Mouse (Mus musculus) thymus, adult 2 months (tissue): ENCODE data around the gene Arhgef28. TPM values are rescaled to one million over a fixed set of nuclear protein-coding genes. Genes with fewer than 3 reads are reported as not detected.
A peak's percentile ranks its signal among the peaks of the same experiment; 100 is the strongest.
"Not testable (repeated sequence)": the region's sequence is repeated elsewhere in the genome, so short reads cannot be mapped to it uniquely, and the experiment has no call there.

ENCODE experiments used
- DNase-seq: peaks from one replicate; pipeline ENCODE4 v3.0.0; 2021
- H3K27ac ChIP-seq: fragments of 200-500 bp; 2 replicates; pipeline ENCODE4 v1.5.1; 2012; ENCODE audit warnings: low read length, control low read depth; ENCODE audit not compliant: control insufficient read depth, insufficient read depth
- H3K27me3 ChIP-seq: fragments of 200-500 bp; 2 replicates; pipeline ENCODE4 v1.6.1; 2012; ENCODE audit warnings: mild to moderate bottlenecking, low read length, moderate library complexity, mixed read lengths; ENCODE audit not compliant: control insufficient read depth, insufficient read depth
- H3K36me3 ChIP-seq: fragments of 200-500 bp; 2 replicates; pipeline ENCODE4 v1.6.1; 2012; ENCODE audit warnings: mild to moderate bottlenecking, low read length, moderate library complexity; ENCODE audit not compliant: control insufficient read depth, insufficient read depth
- H3K4me1 ChIP-seq: fragments of 200-500 bp; replicated peaks from 2 replicates; pipeline ENCODE4 v1.6.1; 2012; ENCODE audit warnings: low read length; ENCODE audit not compliant: control insufficient read depth, insufficient read depth
- H3K4me3 ChIP-seq: fragments of 200-500 bp; 2 replicates; pipeline ENCODE4 v1.5.1; 2012; ENCODE audit warnings: mild to moderate bottlenecking, low read length, control low read depth, moderate library complexity; ENCODE audit not compliant: control insufficient read depth, insufficient read depth
- CTCF ChIP-seq: fragments of 200-500 bp; IDR thresholded peaks from 2 replicates; pipeline ENCODE4 v1.5.1; 2012; ENCODE audit warnings: mild to moderate bottlenecking, control low read depth, low read length, moderate library complexity, borderline replicate concordance; ENCODE audit not compliant: control insufficient read depth, poor library complexity, insufficient read depth; ENCODE audit errors: extremely low read depth
- POLR2A ChIP-seq: fragments of 200-500 bp; IDR thresholded peaks from 2 replicates; pipeline ENCODE4 v1.6.1; 2012; ENCODE audit warnings: mild to moderate bottlenecking, low read length, control low read depth, moderate library complexity; ENCODE audit not compliant: control insufficient read depth, poor library complexity, insufficient read depth; ENCODE audit errors: extremely low read depth
- WGBS: fragments of 180-500 bp; shearing (Covaris S2); methylation state at CpG from one replicate; pipeline ENCODE4 v1.1.7; 2018; 5-methylcytosine and 5-hydroxymethylcytosine counted together
- polyA plus RNA-seq: library from polyadenylated mRNA; depleted of rRNA; stranded (reverse); fragments of >200 nt; gene quantifications from 2 replicates; pipeline ENCODE4 v1.2.3, GENCODE M21; 2012

Arhgef28 gene
- polyA plus RNA-seq, 1 experiment, result 2.0 TPM

DNA sequence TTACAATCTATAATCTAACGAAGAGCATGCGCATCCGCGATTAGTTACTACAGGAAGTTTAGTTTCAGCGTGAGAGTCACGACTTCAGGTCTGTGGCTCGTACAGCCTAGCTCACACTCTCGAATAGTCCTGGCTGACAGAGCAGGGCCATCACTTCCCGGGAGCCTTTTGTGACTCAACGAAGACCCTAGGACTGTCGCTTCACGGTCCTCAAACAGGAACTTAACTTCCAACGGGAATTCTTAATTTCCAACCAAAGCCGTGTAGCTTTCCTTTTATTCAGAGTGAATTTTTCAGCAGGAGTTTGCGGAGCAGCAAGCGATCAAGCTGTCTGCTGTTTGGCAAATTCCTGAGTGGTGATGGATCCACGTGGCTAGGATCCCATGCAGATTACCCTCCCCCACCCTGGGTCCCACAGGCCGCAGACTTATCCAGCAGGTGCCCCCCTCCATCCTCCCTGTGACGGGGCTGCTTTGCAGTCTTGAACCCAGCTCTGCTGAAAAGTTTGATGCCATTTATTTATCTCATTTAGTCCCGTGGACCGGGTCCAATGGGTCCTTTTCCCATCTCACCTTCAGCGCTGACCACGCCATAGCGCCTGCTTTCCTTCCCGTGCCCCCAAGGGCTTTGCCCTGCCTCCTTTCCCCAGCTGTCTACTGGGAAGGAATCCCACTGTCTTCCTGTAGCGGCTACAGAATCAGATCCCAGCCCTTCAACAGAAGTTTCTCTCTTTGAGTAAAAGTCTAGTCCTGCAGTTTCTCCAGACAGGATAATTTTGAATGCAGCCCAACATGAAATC, 180.3 kb downstream of the Arhgef28 start:
- WGBS, result 92% methylated on average over 26 of the region's 26 CpGs
- Histone ChIP-seq H3K4me3 (no peak overlapping the region), H3K27me3 (no peaks in the 10 kb centered on the region), H3K27ac (no peak overlapping the region), H3K36me3 (no peaks in the 10 kb centered on the region), H3K4me1 (0 out of 2 replicates have a peak, but pooled peaks cover 4% of the 10 kb centered on the region)
- DNase-seq, result no peak
- TF ChIP-seq POLR2A (no peak), CTCF (no peak)

DNA sequence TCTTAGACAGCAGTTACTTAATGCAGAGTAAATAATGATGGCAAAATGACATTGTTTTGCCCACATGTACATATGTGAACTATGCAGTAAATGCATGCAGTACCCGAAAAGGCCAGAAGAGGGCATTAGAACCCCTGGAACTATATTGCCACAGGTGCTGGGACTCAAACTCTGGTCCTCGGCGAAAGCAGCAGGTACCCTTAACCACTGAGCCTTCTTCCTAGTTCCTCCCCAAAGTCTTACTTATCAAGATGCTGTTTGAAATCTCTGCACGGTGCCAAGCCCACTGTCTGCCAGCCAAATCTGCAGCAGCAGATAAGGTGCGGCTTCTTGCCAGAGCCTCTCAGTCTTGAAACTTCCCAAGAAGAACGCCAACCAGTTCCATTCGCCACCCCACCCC, 181.1 kb downstream of the Arhgef28 start:
- no peak for TF ChIP-seq CTCF
- TF ChIP-seq POLR2A, result no peak
- 91% methylated on average over 7 of the region's 7 CpGs for WGBS
- H3K4me1 ChIP-seq, result 0 out of 2 replicates have a peak, but pooled peaks cover 4% of the 10 kb centered on the region
- H3K36me3 ChIP-seq, result no peaks in the 10 kb centered on the region
- H3K27ac ChIP-seq, result no peak overlapping the region
- H3K4me3 ChIP-seq, result no peak overlapping the region
- peak; percentile 33 for DNase-seq
- H3K27me3 ChIP-seq, result no peaks in the 10 kb centered on the region

DNA sequence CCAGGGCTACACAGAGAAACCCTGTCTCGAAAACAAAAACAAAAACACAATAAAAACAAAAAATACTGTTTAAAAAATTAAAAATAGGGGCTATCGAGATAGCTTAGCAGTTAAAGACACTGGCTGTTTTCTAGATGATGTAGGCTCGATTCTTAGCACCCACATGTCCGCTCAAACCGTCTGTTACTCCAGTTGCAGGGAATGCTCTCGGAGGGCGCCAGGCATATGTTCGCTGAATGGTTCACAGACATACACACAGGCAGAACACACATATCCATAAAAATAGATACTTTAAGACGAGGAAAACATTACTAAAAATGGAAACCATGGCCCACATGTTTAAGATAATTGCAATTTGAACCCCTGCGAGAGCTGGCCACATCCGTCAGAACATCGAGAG, 181.6 kb downstream of the Arhgef28 start:
- no peak for DNase-seq
- H3K4me3 ChIP-seq, result no peak overlapping the region
- no peak for TF ChIP-seq POLR2A
- no peak for TF ChIP-seq CTCF
- H3K4me1 ChIP-seq, result 0 out of 2 replicates have a peak, but pooled peaks cover 4% of the 10 kb centered on the region
- WGBS, result 95% methylated on average over 12 of the region's 12 CpGs
- no peak overlapping the region for H3K27ac ChIP-seq
- H3K36me3 ChIP-seq, result no peaks in the 10 kb centered on the region
- H3K27me3 ChIP-seq, result no peaks in the 10 kb centered on the region

- Histone ChIP-seq H3K36me3 (no peaks in the 10 kb centered on the region), H3K27ac (no peak overlapping the region), H3K27me3 (no peaks in the 10 kb centered on the region), H3K4me3 (no peak overlapping the region), H3K4me1 (no peaks in the 10 kb centered on the region)
- DNase-seq, result no peak
- no peak for TF ChIP-seq CTCF
- no peak for TF ChIP-seq POLR2A
- WGBS, result 92% methylated on average over 4 of the region's 4 CpGs
Measured at GRCm38 (mm10) chr13:98021906-98022305, 184.3 kb downstream of the Arhgef28 start.

GRCm38 (mm10) chr13:98018837-98019236, 187.4 kb downstream of the Arhgef28 start:
- not testable (repeated sequence) for H3K27me3 ChIP-seq, H3K36me3 ChIP-seq, H3K4me1 ChIP-seq, DNase-seq, H3K27ac ChIP-seq, H3K4me3 ChIP-seq
- WGBS, result 93% methylated on average over 8 of the region's 8 CpGs

GRCm38 (mm10) chr13:98016923-98017588, 189.2 kb downstream of the Arhgef28 start:
- H3K4me1 ChIP-seq, result no peaks in the 10 kb centered on the region
- no peak overlapping the region for H3K27ac ChIP-seq
- H3K27me3 ChIP-seq, result no peaks in the 10 kb centered on the region; the same call in 1 of the 2 replicates
- 36% methylated on average over 12 of the region's 12 CpGs for WGBS
- no peak overlapping the region for H3K4me3 ChIP-seq
- TF ChIP-seq POLR2A (no peak), CTCF (no peak)
- no peak for DNase-seq
- H3K36me3 ChIP-seq, result no peaks in the 10 kb centered on the region
